Mouse (Mus musculus) adrenal gland, adult 18-20 months (tissue): ENCODE data around the gene Pi4ka. TPM values are rescaled to one million over a fixed set of nuclear protein-coding genes. Genes with fewer than 3 reads are reported as not detected.

Experiments used
- DNase-seq, 2 experiments: peaks; one replicate each; pipeline ENCODE4 v3.0.0; 2021 to 2022; ENCODE audit warnings: low spot score in 2 of 2
- long read RNA-seq, 2 experiments: library from polyadenylated mRNA; stranded (forward); transcript quantifications; one replicate each; pipeline ENCODE4 v2.0.0; 2021
- total RNA-seq, 2 experiments: library from RNA; stranded (reverse); gene quantifications; 1 replicate in 1 of 2; 2 replicates in 1 of 2; pipeline ENCODE4 v1.2.3; 2021

Gene Pi4ka
- 100 to 1,000 TPM in 1 of 2 experiments, 10 to 100 TPM in 1; 95.5 to 105 TPM for total RNA-seq
- long read RNA-seq, experiment 1, full-length matches to known transcripts, result 4 of 16 reads
- long read RNA-seq, experiment 1, partial matches to known transcripts, result 11 of 16 reads
- long read RNA-seq, experiment 1, other reads (novel, unspliced or antisense), result 1 of 16 reads
- long read RNA-seq, experiment 2, full-length matches to known transcripts, result 2 of 34 reads
- long read RNA-seq, experiment 2, partial matches to known transcripts, result 28 of 34 reads
- long read RNA-seq, experiment 2, other reads (novel, unspliced or antisense), result 4 of 34 reads

DNA sequence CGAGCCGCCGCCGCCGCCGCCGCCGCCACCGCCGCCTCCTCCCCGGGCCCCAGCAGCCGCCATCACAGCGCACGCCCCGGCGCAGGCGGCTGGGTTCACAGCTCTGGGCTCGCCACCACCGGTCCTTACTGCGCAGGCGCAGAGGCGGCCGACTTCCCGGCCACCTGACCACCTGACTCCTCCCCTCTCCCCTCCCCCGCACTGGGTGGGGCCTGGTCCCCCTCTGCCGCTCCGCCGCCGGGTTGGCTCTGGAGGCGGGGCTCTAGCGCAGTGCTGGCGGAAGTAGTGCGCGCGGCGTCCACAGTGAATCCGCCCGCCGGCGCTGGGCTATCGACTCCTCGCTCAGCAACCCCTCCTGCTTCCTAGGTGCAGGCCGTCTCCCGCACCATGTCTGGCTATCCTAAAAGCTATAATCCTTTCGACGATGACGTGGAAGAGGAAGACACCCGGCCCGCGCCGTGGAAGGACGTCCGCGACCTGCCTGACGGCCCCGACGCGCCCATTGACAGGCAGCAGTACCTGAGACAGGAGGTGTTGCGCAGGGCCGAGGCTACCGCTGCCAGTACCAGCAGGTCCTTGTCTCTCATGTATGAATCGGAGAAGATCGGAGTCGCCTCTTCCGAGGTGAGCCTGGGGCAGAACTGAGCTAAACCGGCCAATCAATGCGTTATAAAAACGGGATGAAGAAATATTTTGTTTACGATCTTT lies at the start of gene Pi4ka, which contains the start of gene Snap29:
Gene Pi4ka, minus strand, starts transcription at position 579 of the 708 bp plus-strand sequence.
Gene Snap29, plus strand, starts transcription at position 251 of the 708 bp plus-strand sequence.
- peak; percentile 100 for DNase-seq

DNA sequence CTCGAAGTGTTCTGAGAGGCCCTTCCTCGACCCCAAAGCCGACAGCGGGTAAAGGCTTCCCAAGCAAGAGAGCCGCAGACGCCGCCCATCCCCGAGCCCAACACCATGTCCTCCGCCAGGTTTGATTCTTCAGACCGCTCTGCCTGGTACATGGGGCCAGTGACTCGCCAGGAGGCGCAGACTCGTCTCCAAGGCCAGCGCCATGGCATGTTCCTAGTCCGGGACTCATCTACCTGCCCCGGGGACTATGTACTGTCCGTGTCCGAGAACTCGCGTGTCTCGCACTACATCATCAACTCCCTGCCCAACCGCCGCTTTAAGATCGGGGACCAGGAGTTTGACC lies 46.2 kb upstream of the Pi4ka start:
- DNase-seq, result peak in 1 of 2 experiments; percentile 46

DNA sequence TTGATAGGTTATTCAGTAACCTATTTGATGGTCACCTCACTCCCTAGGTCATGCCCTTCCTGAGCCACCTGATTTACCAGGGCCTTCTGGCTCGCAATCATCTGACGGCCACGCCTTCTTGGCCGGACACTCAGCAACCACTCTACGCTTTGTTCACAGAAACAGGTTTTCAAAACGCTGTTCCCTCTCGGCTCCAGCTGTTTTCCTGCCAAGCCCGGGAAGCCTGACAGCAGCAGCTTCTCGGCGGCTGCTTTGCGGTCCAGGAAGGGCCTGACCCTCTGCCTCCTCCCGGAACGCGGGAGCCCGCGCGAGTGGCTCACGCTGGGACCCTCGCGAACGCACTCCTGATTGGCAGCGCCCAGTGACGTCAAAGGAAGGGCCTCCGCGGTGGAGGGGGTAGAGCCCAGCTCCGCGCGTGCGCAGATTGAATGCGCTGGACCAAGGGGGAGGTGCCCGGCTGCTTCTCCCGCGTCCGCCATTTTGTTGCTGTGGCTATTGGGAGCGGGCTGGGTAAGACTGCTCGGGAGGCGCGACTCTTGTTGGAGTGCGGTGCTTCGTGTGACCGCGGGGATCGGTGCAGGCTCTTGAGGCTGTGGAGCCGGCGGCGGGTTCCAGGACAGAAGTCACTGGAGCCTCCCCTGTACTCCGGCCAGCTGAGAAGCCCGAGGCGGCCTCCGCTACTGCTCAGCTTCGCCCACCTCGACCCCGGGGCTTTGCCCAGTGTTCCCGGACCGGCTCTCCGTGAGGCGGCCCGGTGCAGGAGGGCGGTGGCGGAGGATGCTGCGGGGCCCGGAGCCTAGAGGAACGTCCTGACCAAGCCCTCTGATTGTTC lies 45.6 kb upstream of the Pi4ka start, which contains the start of gene Crkl:
Gene Crkl, plus strand, starts transcription at position 447 of the 832 bp plus-strand sequence.
- DNase-seq, result peak; percentile 97

DNA sequence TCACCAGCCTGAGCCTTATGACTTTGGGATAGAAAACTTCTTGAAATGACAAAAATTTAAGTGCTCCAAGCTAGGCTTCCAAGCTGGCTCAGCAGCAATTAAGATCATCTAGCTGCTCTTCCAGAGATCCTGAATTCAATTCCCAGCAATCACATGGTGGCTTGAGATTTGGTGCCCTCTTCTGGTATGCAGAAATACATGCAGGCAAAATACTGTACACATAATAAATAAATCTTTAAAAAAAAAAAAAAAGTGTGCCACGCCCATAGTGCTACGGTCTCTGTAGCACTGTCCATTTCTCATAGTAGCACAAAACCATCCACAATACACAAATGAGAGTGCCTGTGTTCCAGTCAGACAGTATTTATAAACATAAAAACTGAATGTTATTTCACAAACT lies 26.5 kb upstream of the Pi4ka start:
- no peak for DNase-seq

DNA sequence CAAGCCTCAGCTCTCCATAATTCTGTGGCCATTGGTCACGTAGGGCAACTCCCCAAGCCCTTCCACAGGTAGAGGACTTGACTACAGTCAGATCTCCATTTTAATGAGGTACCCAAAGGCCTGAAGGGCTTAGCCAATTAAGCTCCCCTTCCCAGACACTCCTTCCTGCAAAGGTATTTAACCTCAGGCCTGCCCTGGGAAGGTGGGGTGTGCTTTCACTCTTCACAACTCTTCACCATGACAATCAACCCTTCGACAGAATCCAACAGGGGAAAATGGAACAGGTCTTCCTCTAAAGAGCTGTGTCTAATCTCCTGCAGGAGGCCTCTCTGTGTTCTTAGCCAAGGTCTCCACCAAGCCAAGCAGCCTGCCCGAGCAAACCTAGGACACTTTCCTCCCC lies 16.9 kb upstream of the Pi4ka start:
- no peak for DNase-seq

DNA sequence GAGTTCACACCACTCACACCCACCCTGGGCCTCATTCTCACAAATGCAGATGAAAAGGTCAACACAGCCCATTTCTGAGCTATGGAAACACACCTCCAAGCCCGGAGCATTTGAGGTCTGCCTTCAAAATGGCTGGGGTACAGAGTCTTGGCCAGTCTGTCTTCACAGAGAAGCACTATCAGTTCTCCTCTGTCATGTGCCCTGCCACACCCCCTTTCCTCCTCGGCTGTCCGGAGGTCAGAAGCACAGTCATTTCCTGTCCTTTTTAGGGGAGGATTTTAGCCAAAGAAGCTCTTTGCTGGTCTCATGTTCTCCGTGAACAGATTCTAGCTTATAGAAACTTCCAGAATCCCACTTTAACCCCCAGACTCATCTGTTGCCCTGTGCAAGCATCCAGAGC lies 4.1 kb upstream of the Pi4ka start:
- DNase-seq, result no peak

DNA sequence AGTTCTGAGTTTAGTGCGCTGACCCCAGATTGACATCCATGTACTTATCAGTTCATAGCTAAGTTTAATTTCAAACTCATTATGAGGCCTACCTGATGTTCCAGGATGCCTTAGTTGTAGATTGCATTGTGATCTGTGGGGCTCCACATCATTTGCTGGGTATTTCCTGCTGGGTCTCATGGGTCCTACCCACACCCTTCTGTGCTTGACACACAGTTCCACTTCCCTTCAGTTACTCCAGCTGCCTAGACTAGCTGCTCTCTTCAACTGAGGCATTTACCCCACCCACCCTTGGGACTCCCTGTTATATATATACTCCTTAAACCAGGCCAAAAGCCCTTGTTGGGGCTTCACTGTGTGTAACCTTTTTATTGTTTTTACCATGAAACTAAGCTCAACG lies 2.9 kb upstream of the Pi4ka start:
- no peak for DNase-seq

DNA sequence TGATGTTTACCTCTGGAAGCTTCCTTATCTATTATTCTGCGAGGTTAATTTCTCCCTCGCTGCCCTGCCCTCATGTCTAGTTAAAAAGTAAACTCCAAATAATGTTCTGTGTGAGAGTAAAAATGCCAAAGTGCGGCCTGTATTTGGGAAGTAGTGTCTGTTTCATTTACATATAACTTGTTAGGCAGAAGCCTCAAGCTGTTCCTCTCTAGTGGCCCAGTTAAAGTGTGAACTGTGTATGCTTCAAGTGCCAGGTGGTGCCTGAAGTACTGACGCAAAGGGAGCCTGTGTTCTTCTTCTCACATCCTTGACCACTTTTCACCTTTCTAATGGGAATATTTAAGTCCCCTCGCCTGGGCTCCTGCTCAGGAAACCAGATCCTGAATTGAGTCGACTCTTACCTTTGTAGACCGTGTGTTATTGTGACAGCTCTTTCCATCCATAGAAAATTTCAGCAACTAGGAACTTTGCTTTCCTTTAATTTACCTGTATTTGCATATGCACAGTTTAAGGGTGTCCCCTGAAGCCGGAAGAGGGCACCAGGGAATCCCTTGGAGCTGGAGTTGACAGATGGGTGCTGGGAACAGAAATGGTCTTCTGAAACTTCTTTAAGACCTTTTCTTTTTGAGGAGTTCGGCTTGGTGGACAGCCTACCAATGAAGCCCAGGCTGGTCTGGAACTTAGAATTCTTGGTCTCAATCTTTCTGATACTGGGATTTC lies 558 bp upstream of the Pi4ka start:
- no peak for DNase-seq

DNA sequence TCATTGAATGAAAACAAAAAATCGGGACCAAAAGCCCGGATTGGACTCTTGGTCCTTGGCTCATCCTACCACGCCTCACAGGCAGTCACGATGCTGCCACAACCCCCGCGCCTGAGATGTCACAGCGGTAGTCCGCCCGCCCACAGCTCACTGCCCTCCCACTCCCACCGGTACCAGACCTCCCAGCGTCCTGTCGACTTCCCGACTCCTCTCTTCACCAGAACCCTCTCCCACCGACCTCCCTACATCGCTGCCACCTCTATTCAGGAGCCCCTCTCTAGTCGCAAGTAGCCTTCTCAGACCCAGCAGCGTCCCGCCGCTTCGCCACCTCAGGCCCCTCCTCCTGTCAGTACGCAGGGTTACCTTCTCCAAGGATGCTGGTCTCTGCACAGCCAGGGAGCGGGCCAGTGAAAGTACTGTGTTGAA lies 830 bp downstream of the Pi4ka start:
- DNase-seq, result peak; percentile 69 to 71

DNA sequence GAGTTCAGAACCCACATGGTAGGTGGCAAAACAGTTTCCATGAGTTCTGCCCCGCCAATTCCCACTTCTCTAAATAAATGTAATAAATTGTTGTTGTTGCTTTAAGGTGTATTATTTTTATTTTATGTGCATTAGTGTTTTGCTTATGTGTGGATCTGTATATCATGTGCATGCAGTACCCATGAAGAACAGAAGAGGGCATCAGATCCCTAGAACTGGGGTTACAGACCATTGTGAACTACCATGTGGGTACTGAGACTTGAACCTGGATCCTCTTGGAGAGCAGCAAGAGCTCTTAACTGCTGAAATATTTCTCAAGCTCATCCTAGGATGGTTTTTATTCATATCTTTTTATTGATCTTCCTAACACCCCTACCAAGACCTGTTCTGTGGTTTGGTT lies 3.3 kb downstream of the Pi4ka start:
- DNase-seq, result peak in 1 of 2 experiments; percentile 38

DNA sequence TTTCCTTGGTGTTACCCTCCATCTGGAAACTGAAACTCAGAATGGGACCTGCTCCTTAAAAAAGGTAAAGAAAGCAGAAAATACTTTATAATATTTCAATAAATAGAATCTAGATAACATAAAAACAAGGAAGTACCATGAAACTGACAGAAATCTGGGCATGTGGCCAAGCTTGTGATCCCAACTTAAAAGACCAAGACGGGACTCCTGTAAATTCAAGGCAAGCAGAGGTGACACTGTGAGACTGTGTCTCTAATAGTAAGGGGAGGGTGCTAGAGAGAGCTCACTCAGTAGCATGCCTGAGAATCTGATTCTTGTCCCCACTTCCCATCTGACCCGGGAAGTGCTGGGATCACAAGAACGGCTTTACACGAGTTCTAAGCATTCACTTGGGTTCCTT lies 13.3 kb downstream of the Pi4ka start:
- DNase-seq, result no peak

DNA sequence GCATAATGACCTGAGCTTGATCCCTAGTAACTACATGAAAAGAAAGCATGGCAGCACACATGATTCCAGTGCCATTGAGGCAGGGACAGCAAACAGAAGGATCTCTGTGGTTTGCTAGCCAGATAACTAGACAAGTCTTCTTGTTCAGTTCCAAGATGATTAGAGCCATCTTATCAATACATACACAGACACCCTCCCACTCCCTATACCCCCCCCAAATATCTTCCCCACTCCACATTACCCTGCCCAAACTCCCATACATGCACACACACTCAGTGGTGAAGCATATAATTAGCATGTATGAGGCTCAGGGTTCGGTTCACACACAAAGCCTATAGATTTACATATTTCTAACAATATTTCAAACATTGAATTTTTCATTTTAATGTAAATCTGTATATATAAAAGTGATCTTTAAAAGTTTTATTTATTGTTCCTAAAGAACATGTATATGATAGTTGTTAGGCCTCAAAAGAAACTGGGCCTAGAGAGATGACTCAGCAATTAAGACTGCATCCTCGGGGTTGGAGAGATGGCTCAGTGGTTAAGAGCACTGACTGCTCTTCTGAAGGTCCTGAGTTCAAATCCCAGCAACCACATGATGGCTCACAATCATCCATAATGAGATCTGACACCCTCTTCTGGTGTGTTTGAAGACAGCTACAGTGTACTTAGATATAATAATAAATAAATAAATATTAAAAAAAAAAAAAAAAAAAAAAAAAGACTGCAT lies 22.4 kb downstream of the Pi4ka start:
- no peak for DNase-seq

DNA sequence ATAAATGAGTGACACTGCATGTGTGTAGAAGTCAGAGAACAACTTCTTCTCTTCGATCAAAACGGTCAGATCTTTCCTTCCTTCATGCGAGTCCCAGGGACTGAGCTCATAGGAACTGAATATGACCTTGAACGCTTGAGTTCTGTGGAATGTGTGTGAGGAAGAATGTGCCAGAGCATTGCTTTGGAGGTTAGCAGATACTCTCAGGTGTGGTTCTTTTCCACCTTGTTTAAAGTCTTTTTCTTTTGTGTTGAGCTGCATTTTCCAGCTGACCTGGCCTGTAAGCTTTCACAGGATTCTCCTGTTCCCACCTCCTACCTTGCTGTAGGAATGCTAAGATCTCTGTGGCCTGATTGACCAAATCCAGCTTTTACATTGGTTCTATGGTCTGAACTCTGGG lies 23.8 kb downstream of the Pi4ka start:
- DNase-seq, result no peak

DNA sequence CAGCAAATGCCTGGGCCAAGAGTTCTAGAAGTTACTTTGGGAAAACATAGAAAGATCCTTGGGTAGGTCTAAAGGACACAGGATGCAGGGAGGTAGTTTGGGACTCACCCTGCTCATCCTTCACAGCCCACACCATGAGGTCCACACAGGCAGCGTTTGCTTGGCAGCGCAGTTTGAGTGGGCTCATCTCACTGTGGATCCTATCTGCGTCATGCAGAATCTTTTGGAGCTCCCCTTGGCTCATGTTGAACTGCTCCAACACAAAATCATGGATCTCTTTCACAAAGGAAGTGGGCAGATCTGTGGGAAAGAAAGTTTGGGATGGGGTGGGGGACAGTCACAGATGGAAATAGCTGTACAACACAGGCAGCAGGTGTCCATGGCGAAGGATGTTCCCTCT lies 47.3 kb downstream of the Pi4ka start:
- no peak for DNase-seq

DNA sequence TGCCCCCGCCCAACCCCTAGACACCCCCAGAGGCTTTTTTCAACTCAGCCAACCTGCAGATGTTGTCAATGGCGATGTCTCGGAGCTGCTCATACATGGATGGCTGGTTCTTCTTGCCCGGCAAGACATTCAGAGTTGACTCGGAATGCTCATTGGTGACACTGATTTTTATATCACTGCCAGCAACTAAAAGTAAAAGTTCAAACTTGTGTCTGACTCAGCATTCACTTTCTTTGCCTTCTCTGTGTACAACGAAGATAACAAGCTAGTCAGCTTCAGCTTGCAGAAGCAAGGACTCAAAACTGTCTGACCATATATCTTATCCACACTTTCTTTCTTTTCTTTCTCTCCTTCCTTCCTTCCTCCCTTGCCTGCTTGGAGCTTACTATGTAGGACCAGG lies 50.1 kb downstream of the Pi4ka start:
- no peak for DNase-seq

DNA sequence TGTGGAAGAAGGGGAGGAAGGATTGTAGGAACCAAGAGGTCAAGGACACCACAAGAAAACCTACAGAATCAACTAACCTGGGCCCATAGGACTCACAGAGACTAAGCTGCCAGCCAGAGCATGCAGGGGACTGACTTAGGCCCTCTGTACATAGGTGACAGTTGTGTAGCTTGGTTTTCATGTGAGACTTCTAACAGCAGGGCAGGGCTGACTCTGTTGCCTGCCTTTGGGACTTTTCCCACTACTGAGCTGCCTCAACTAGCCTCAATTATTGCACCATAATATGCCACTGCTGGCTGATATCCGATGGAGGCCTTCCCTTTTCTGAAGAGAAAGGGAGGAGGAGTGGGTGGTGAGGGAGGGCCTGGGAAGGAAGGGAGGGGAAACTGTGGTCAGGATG lies 59.3 kb downstream of the Pi4ka start:
- no peak for DNase-seq

DNA sequence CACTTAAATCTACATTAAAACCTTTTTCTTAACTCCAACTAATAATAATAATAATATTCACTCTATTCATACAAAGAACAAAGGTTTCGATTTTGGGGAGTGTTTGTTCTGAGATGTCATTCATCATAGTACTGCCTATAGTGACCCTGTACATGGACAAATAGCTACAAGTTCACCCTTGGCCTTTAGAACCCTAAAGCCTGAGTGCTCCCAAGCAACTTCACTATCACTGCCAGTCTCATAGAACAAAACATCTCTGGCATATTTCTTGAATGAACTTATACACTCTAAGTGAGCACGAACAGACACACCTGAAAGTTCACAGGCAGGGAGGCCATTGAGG lies 60.3 kb downstream of the Pi4ka start:
- DNase-seq, result no peak

DNA sequence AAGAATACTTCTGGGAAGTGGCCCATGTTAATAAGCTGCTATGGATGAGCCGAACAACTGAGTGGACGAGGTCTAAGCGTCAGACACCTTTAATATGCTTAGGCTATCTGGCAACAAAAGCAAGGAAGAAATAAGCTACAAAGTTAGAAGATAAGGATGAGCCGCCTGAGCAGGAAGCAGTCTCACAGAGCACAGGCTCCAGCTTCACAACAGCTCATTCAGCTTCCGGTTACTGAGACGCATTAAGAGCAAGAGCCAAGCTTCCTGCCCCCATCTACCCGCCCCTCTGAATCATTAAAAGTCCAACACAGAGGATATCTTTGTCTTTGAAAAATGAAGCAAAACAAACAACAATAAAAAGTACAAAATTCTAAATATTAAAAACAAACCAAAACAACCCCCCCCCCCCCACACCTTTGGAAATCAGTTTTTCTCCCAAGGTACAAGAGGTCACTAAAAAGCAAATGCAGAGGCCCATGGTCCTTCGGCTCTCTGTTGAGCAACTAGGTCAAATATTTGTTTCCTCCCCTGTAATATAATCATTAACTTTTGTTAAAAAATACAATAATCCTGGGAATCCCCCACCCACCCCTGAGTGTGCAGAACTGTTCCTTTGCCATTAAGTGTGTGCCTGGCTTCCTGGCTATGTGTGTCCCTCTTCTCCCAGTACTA lies 60.8 kb downstream of the Pi4ka start:
- DNase-seq, result no peak

DNA sequence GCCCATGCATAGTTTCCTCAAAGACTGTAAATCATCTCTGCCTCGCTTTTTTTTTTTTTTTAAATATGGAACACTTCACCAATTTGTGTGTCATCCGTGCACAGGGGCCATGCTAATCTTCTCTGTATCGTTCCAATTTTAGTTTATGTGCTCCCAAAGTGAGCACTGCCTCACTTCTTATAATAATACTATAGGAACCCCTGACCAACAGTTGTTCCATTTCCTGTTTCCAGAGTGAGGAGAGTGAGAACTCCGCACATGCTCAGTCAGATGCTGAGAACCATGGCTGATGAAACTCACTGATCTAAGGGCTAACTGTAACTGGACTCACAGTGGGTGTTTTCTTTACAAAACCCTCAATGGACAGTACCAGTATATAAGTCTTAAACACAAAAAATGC lies 64.3 kb downstream of the Pi4ka start:
- no peak for DNase-seq

DNA sequence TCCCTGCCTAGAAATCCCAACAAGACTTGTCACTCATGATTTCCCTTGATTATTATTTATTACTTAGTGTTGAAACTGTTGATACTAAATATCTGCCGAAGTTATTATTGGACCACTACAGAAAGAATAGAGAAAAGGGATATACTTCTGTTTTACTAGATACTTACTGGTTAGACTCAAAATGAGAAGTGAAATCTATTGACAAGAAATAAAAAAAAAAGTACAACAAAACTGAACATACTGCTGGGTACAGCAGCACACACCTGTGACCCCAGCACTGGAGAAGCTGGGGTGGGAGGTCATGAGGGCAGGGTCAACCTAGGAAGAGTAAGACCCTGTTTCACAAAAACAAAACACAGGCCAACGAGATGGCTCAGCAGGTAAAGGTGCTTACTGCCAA lies 65.4 kb downstream of the Pi4ka start:
- no peak for DNase-seq
